Mouse (Mus musculus) embryonic facial prominence, embryonic 10.5 days (tissue): ENCODE measurements around the gene Mob3b. TPM values are rescaled to one million over a fixed set of nuclear protein-coding genes. Genes with fewer than 3 reads are reported as not detected.

Source experiments
- DNase-seq: peaks from one replicate; pipeline ENCODE4 v3.0.0-alpha.2; 2017; ENCODE audit warnings: low spot score
- H3K27ac ChIP-seq: fragments of 300-500 bp; sonication (generic); replicated peaks from 2 replicates; pipeline ENCODE4 v1.5.1; 2016; ENCODE audit warnings: mild to moderate bottlenecking
- H3K27me3 ChIP-seq: fragments of 300-500 bp; sonication (generic); replicated peaks from 2 replicates; pipeline ENCODE4 v1.6.1; 2016; ENCODE audit warnings: low read depth, mild to moderate bottlenecking; ENCODE audit not compliant: poor library complexity, severe bottlenecking
- H3K36me3 ChIP-seq: fragments of 300-500 bp; sonication (generic); replicated peaks from 2 replicates; pipeline ENCODE4 v1.6.1; 2016; ENCODE audit warnings: mild to moderate bottlenecking, moderate library complexity
- H3K4me1 ChIP-seq: fragments of 300-500 bp; sonication (generic); 2 replicates; pipeline ENCODE4 v1.6.1; 2016
- H3K4me3 ChIP-seq: fragments of 300-500 bp; sonication (generic); 2 replicates; pipeline ENCODE4 v1.5.1; 2016; ENCODE audit warnings: mild to moderate bottlenecking, moderate library complexity
- H3K9me3 ChIP-seq: fragments of 300-500 bp; sonication (generic); 2 replicates; pipeline ENCODE4 v1.6.1; 2016; ENCODE audit warnings: mild to moderate bottlenecking
- WGBS: fragments of 180-500 bp; shearing (Covaris S2); methylation state at CpG from one replicate; pipeline ENCODE4 v1.1.7; 2016; 5-methylcytosine and 5-hydroxymethylcytosine counted together
- polyA plus RNA-seq: library from polyadenylated mRNA; unstranded; fragments of >200 nt; fragmentation: Nextera tagmentation; extraction: Ambion mirVana; gene quantifications from 2 replicates; pipeline ENCODE4 v1.2.1, GENCODE M21; 2016

Mob3b gene
- polyA plus RNA-seq, 1 experiment from 2014 or later, result 14.0 TPM

- Histone ChIP-seq H3K4me1 (peaks cover 7% of the 10 kb centered on the region), H3K4me3 (no peak overlapping the region), H3K9me3 (no peaks in the 10 kb centered on the region), H3K27ac (no peak overlapping the region), H3K36me3 (no peaks in the 10 kb centered on the region), H3K27me3 (no peaks in the 10 kb centered on the region)
- WGBS, result 69% methylated on average over 12 of the region's 12 CpGs
- no peak for DNase-seq
Measured at GRCm38 (mm10) chr4:35143472-35144102, 13.7 kb downstream of the Mob3b start.

DNA sequence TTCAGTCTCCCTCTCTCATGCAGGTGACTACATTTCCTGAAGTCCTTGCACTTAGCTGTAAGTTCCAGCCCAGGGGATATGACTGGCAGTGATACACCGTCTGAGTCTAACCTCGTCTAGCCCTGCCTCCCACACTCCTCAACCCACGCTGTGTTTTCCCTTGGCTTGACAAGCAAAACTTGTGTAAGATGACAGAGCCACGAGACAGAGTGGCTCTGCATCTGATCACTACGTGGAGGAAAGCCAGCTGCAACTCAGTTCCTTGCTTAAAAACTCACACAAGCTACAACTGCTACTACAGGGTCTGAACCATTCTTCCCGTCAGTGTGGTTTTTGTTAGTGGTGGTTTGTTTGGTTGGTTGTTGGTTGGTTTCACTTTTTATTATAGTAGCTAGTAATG is 17.0 kb downstream of the Mob3b start:
- WGBS, result 89% methylated on average over 6 of the region's 6 CpGs
- H3K4me1 ChIP-seq, result peaks cover 27% of the 10 kb centered on the region
- H3K9me3 ChIP-seq, result no peaks in the 10 kb centered on the region
- no peak for DNase-seq
- H3K36me3 ChIP-seq, result no peaks in the 10 kb centered on the region
- H3K27ac ChIP-seq, result no peak overlapping the region
- no peak overlapping the region for H3K4me3 ChIP-seq
- no peaks in the 10 kb centered on the region for H3K27me3 ChIP-seq

DNA sequence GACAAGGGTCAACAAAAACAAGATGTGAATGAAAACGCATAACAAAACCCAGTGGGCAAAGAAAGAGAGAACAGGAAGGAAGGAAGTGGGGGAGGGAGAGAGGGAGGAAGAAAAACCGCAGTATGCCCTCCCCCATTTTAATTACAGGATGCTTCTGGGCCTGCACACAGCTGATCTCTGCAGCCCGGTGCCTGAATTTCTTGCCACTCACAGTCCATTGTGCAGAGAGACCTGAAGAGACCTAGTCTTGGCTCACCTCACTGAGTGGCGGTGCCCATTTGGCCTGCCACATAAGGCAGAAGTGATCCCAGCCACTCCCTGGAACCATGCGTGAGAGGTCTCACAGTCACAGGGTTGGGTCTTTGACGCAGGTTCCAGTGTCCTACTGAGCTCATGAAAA is 19.2 kb downstream of the Mob3b start:
- Histone ChIP-seq H3K27ac (peak overlapping the region; percentile 59), H3K36me3 (no peaks in the 10 kb centered on the region), H3K4me3 (no peak overlapping the region), H3K4me1 (peaks cover 22% of the 10 kb centered on the region), H3K9me3 (no peaks in the 10 kb centered on the region), H3K27me3 (no peaks in the 10 kb centered on the region)
- 28% methylated on average over 6 of the region's 6 CpGs for WGBS
- DNase-seq, result no peak

GRCm38 (mm10) chr4:35136996-35137395 is 20.3 kb downstream of the Mob3b start:
- peaks cover 22% of the 10 kb centered on the region for H3K4me1 ChIP-seq
- no peak for DNase-seq
- no peaks in the 10 kb centered on the region for H3K9me3 ChIP-seq
- no peak overlapping the region for H3K4me3 ChIP-seq
- H3K27ac ChIP-seq, result no peak overlapping the region
- 92% methylated on average over 8 of the region's 8 CpGs for WGBS
- H3K36me3 ChIP-seq, result no peaks in the 10 kb centered on the region
- H3K27me3 ChIP-seq, result no peaks in the 10 kb centered on the region

DNA sequence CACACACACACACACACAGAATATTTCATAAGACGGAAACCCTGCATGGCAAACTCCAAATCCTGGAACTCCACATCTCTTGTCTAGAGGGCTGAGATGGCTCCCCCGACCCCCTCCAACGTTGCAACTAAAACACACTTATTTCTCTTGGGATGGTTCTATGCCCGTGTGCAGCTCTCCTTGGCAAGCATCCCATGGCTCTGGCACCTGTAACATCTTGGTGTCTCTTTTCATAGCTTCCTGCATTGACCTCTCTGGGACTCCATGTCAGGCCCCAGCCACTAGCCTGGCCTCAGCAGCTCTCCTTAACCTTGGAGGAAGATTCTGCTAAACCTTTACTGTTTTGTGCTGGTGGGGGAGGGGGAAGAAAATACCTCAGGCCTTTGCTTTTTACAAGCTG is 21.5 kb downstream of the Mob3b start:
- Histone ChIP-seq H3K4me1 (peaks cover 22% of the 10 kb centered on the region), H3K27ac (0 out of 2 replicates have a peak overlapping the region, but pooled peaks have one; percentile 25), H3K36me3 (no peaks in the 10 kb centered on the region), H3K27me3 (no peaks in the 10 kb centered on the region), H3K4me3 (no peak overlapping the region), H3K9me3 (no peaks in the 10 kb centered on the region)
- WGBS, result 74% methylated on average over 4 of the region's 4 CpGs
- no peak for DNase-seq

GRCm38 (mm10) chr4:35134846-35135611 is 22.3 kb downstream of the Mob3b start:
- 83% methylated on average over 15 of the region's 15 CpGs for WGBS
- no peak for DNase-seq
- no peak overlapping the region for H3K27ac ChIP-seq

DNA sequence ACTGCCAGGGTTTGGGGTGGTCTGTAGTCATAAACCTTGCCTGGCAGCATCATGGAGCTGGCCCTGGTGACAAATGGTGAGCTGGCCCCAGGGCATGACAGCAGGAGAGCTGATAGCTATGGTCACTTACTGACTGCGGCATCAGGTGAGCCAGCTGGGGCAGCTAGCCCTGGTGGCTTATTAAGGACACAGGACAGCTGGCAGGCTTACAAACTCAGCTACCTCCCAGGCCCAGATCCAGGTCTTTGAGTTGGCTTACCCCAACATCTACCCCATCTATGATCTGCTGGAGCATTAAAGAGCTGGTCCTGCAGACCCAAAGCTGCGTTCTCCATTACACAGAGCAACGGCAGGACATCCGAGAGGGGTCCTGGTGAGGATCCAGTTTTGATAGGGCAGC is 23.9 kb downstream of the Mob3b start:
- no peak overlapping the region for H3K4me3 ChIP-seq
- H3K27ac ChIP-seq, result no peak overlapping the region
- H3K9me3 ChIP-seq, result no peaks in the 10 kb centered on the region
- no peak for DNase-seq
- H3K36me3 ChIP-seq, result no peaks in the 10 kb centered on the region
- no peaks in the 10 kb centered on the region for H3K27me3 ChIP-seq
- peaks cover 26% of the 10 kb centered on the region for H3K4me1 ChIP-seq
- WGBS, result 90% methylated on average over 4 of the region's 4 CpGs

More at GRCm38 (mm10) chr4:35134846-35135611, 22.3 kb downstream of the Mob3b start:
- peaks cover 25% of the 10 kb centered on the region for H3K4me1 ChIP-seq
- no peaks in the 10 kb centered on the region for H3K9me3 ChIP-seq
- H3K36me3 ChIP-seq, result no peaks in the 10 kb centered on the region
- no peak overlapping the region for H3K4me3 ChIP-seq
- H3K27me3 ChIP-seq, result no peaks in the 10 kb centered on the region

GRCm38 (mm10) chr4:35131592-35131991 is 25.7 kb downstream of the Mob3b start:
- H3K27me3 ChIP-seq, result no peaks in the 10 kb centered on the region
- H3K4me1 ChIP-seq, result peaks cover 24% of the 10 kb centered on the region
- no peak overlapping the region for H3K4me3 ChIP-seq
- H3K27ac ChIP-seq, result no peak overlapping the region
- 89% methylated on average over 4 of the region's 4 CpGs for WGBS
- no peak for DNase-seq
- no peaks in the 10 kb centered on the region for H3K9me3 ChIP-seq
- H3K36me3 ChIP-seq, result no peaks in the 10 kb centered on the region

DNA sequence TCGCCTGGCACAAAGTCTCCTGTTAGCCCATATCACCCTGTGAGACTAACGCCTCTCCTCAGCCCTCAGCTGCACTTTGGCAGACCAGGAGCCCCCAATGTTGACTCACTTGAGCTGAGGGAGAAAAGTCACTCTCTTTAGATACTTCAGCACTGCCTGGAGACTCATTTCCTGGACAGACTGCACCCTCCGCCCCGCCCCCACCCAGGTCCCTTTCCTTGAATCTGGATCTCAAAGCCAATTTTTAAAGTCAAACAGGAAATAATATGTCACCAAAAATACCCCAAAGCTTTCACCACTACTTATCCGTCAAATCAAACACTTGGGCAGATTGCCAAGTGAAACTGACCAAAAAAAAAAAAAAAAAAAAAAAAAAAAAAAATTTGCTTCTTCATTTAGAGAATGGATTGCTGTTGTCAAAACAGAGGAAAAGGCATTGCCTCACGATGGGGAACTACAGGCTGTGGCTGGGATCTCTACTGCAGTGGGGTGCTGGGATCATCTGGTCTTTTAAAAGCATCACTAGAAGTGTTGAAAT is 26.8 kb downstream of the Mob3b start:
- H3K27me3 ChIP-seq, result no peaks in the 10 kb centered on the region
- H3K27ac ChIP-seq, result no peak overlapping the region
- peaks cover 23% of the 10 kb centered on the region for H3K4me1 ChIP-seq
- DNase-seq, result no peak
- no peak overlapping the region for H3K4me3 ChIP-seq
- 74% methylated on average over 6 of the region's 6 CpGs for WGBS
- H3K9me3 ChIP-seq, result no peaks in the 10 kb centered on the region
- no peaks in the 10 kb centered on the region for H3K36me3 ChIP-seq

DNA sequence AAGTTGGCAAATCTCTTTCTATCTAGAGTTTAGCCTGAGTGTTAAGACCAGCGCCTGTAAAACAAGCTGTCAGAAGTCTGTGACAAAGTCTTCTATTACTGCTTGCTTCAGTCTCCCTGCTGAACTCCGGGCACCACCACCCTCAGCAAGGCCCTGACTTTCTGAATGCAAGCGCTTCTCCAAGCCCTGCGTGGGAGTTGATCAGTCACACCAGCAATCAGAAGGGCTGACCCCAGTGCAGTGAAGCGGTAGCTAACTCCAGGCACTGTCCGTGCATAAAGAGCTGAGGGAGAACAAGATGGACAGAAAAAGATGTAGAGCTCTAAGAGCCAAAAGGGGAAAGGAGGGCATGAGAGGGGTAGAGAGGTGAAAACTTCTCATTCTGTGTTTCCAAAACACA is 29.5 kb downstream of the Mob3b start:
- no peak overlapping the region for H3K27ac ChIP-seq
- no peaks in the 10 kb centered on the region for H3K27me3 ChIP-seq
- no peaks in the 10 kb centered on the region for H3K9me3 ChIP-seq
- H3K36me3 ChIP-seq, result no peaks in the 10 kb centered on the region
- no peak overlapping the region for H3K4me3 ChIP-seq
- DNase-seq, result no peak
- WGBS, result 67% methylated on average over 6 of the region's 6 CpGs
- peaks cover 39% of the 10 kb centered on the region for H3K4me1 ChIP-seq

GRCm38 (mm10) chr4:35126776-35127175 is 30.5 kb downstream of the Mob3b start:
- 71% methylated on average over 9 of the region's 9 CpGs for WGBS
- peaks cover 49% of the 10 kb centered on the region for H3K4me1 ChIP-seq
- no peak overlapping the region for H3K27ac ChIP-seq

GRCm38 (mm10) chr4:35125299-35125777 is 31.9 kb downstream of the Mob3b start:
- H3K27ac ChIP-seq, result peak overlapping the region; percentile 57
- DNase-seq, result peak; percentile 65

More at GRCm38 (mm10) chr4:35126776-35127175, 30.5 kb downstream of the Mob3b start:
- Histone ChIP-seq H3K9me3 (no peaks in the 10 kb centered on the region), H3K27me3 (0 out of 2 replicates have a peak, but pooled peaks cover 5% of the 10 kb centered on the region), H3K4me3 (no peak overlapping the region), H3K36me3 (no peaks in the 10 kb centered on the region)
- no peak for DNase-seq

More at GRCm38 (mm10) chr4:35125299-35125777, 31.9 kb downstream of the Mob3b start:
- 3% methylated on average over 6 of the region's 6 CpGs for WGBS
- 0 out of 2 replicates have a peak, but pooled peaks cover 5% of the 10 kb centered on the region for H3K27me3 ChIP-seq
- H3K4me1 ChIP-seq, result peaks cover 59% of the 10 kb centered on the region
- no peaks in the 10 kb centered on the region for H3K36me3 ChIP-seq
- H3K4me3 ChIP-seq, result no peak overlapping the region
- no peaks in the 10 kb centered on the region for H3K9me3 ChIP-seq
